Mouse (Mus musculus) liver, postnatal 0 days (tissue): ENCODE data around the gene Aldh1a1.
A peak's percentile ranks its signal among the peaks of the same experiment; 100 is the strongest.

Experiments
- CTCF ChIP-seq: sonication (generic); IDR thresholded peaks from 2 replicates; pipeline ENCODE4 v1.5.1; 2016; ENCODE audit warnings: antibody characterized with exemption, low read depth
- EP300 ChIP-seq: IDR thresholded peaks from 2 replicates; pipeline ENCODE4 v1.6.1; 2016; ENCODE audit warnings: antibody characterized with exemption, low read depth, mild to moderate bottlenecking

DNA sequence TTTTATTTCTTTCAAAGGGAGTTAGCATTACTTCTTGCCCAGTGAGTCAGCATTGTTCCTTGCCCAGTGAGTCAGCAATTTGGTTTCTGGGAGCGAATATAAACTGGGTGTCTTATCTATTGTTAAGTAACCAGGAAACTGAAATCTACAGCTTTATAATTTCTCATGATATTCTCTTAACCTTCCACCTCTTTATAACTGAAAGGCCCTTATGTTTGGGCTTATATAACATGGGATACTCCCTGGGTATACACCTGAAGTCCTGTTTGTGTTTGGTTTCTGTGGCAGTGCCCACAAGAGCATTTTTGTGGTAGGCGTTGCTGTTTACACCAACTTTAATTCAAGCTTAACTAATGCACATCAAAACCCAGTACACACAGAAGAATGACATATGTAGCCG is 66.4 kb downstream of the Aldh1a1 start:
- TF ChIP-seq CTCF: no peak
- peak; percentile 68 for TF ChIP-seq EP300
